Mouse (Mus musculus) adrenal gland, adult 2 months (tissue): ENCODE data around the gene Gcnt1. TPM values are rescaled to one million over a fixed set of nuclear protein-coding genes. Genes with fewer than 3 reads are reported as not detected.

Source experiments
- DNase-seq: peaks from one replicate; pipeline ENCODE4 v3.0.0; 2021
- polyA plus RNA-seq: library from polyadenylated mRNA; depleted of rRNA; stranded (reverse); fragments of >200 nt; gene quantifications from 2 replicates; pipeline ENCODE4 v1.2.3, GENCODE M21; 2012; rRNA removed
- total RNA-seq, 2 experiments: library from RNA; stranded (reverse); gene quantifications; 2 replicates each; pipeline ENCODE4 v1.2.3; 2021

Gene Gcnt1
- total and polyA plus RNA-seq, 3 experiments, result 0.35 to 2.6 (median 2.4) TPM

- no peak for DNase-seq
Measured at GRCm38 (mm10) chr19:17323689-17324241, 48.9 kb downstream of the Gcnt1 start.

GRCm38 (mm10) chr19:17323006-17323688 is 49.5 kb downstream of the Gcnt1 start:
- no peak for DNase-seq

- no peak for DNase-seq
Measured at GRCm38 (mm10) chr19:17319770-17320169, 52.9 kb downstream of the Gcnt1 start.

GRCm38 (mm10) chr19:17318733-17319132 is 53.9 kb downstream of the Gcnt1 start:
- DNase-seq, result no peak

GRCm38 (mm10) chr19:17316311-17317003 is 56.2 kb downstream of the Gcnt1 start:
- DNase-seq, result no peak

GRCm38 (mm10) chr19:17314451-17314850 is 58.2 kb downstream of the Gcnt1 start:
- DNase-seq, result no peak

GRCm38 (mm10) chr19:17313766-17314165 is 58.9 kb downstream of the Gcnt1 start:
- DNase-seq, result no peak

- DNase-seq, result no peak
Measured at GRCm38 (mm10) chr19:17312671-17313180, 59.9 kb downstream of the Gcnt1 start.

- DNase-seq, result no peak
Measured at GRCm38 (mm10) chr19:17311501-17311900, 61.1 kb downstream of the Gcnt1 start.

GRCm38 (mm10) chr19:17311031-17311430 is 61.6 kb downstream of the Gcnt1 start:
- DNase-seq, result no peak

- DNase-seq, result no peak
Measured at GRCm38 (mm10) chr19:17296081-17296480, 76.6 kb downstream of the Gcnt1 start.

- DNase-seq, result no peak
Measured at GRCm38 (mm10) chr19:17295211-17295766, 77.4 kb downstream of the Gcnt1 start.

GRCm38 (mm10) chr19:17294136-17294535 is 78.5 kb downstream of the Gcnt1 start:
- DNase-seq, result no peak

- DNase-seq, result no peak
Measured at GRCm38 (mm10) chr19:17289526-17289925, 83.1 kb downstream of the Gcnt1 start.

- no peak for DNase-seq
Measured at GRCm38 (mm10) chr19:17286004-17286403, 86.6 kb downstream of the Gcnt1 start.

- no peak for DNase-seq
Measured at GRCm38 (mm10) chr19:17283317-17283716, 89.3 kb downstream of the Gcnt1 start.

GRCm38 (mm10) chr19:17278381-17279051 is 94.1 kb downstream of the Gcnt1 start:
- DNase-seq, result no peak

Other genes starting within 250 kb of the Gcnt1 start
- 100 to 1,000 TPM in 1 of 2 experiments, 10 to 100 TPM in 1; 85.5 to 566 TPM for gene Rfk, start 21.2 kb upstream of the Gcnt1 start, total RNA-seq
- 322 and 833 TPM in 2 replicates for gene Rfk, start 21.2 kb upstream of the Gcnt1 start, polyA plus RNA-seq